Mouse (Mus musculus) heart, adult 2 months (tissue): ENCODE data around the gene Erp27. TPM values are rescaled to one million over a fixed set of nuclear protein-coding genes. Genes with fewer than 3 reads are reported as not detected.

Experiments
- DNase-seq, 2 experiments: peaks; one replicate each; pipeline ENCODE4 v3.0.0; 2021
- H3K27ac ChIP-seq: fragments of 200-600 bp; 2 replicates; pipeline ENCODE4 v1.8.1; 2022
- H3K27me3 ChIP-seq: fragments of 200-500 bp; 2 replicates; pipeline ENCODE4 v1.6.1; 2012; ENCODE audit warnings: mild to moderate bottlenecking, low read length, inconsistent platforms, mixed read lengths; ENCODE audit not compliant: control insufficient read depth, insufficient read depth
- H3K36me3 ChIP-seq: fragments of 200-500 bp; 2 replicates; pipeline ENCODE4 v1.6.1; 2012; ENCODE audit warnings: low read length, inconsistent platforms; ENCODE audit not compliant: control insufficient read depth, insufficient read depth
- H3K4me1 ChIP-seq: fragments of 200-500 bp; 2 replicates; pipeline ENCODE4 v1.6.1; 2011; ENCODE audit warnings: low read length; ENCODE audit not compliant: control insufficient read depth, insufficient read depth
- H3K4me3 ChIP-seq: fragments of 200-600 bp; 2 replicates; pipeline ENCODE4 v1.8.1; 2022
- H3K79me2 ChIP-seq: fragments of 200-500 bp; replicated peaks from 2 replicates; pipeline ENCODE4 v1.6.1; 2012; ENCODE audit warnings: mild to moderate bottlenecking, inconsistent platforms, low read length, moderate library complexity, mixed read lengths; ENCODE audit not compliant: control insufficient read depth, insufficient read depth
- H3K9ac ChIP-seq: fragments of 200-500 bp; 2 replicates; pipeline ENCODE4 v1.6.1; 2012; ENCODE audit warnings: low read depth, mild to moderate bottlenecking, control low read depth, inconsistent platforms, low read length, mixed read lengths
- CTCF ChIP-seq: fragments of 200-600 bp; IDR thresholded peaks from 2 replicates; pipeline ENCODE4 v1.8.1; 2022; ENCODE audit warnings: antibody characterized with exemption, mild to moderate bottlenecking, moderate library complexity
- EP300 ChIP-seq: fragments of 200-500 bp; IDR thresholded peaks from 2 replicates; pipeline ENCODE4 v1.6.1; 2011; ENCODE audit warnings: low read depth, low read length, control low read depth; ENCODE audit not compliant: insufficient read depth
- POLR2A ChIP-seq: fragments of 200-500 bp; IDR thresholded peaks from 2 replicates; pipeline ENCODE4 v1.6.1; 2011; ENCODE audit warnings: mild to moderate bottlenecking, low read depth, low read length, control low read depth; ENCODE audit not compliant: insufficient read depth
- WGBS: fragments of 180-500 bp; shearing (Covaris S2); methylation state at CpG from one replicate; pipeline ENCODE4 v1.1.7; 2018; 5-methylcytosine and 5-hydroxymethylcytosine counted together
- intact Hi-C: fragments of 180-260 bp; cut with DNase I; formaldehyde crosslinking; loops from one replicate; pipeline ENCODE4 v1.15.1; 2025
- polyA plus RNA-seq: library from polyadenylated mRNA; depleted of rRNA; stranded (reverse); fragments of >200 nt; gene quantifications from 2 replicates; pipeline ENCODE4 v1.2.3, GENCODE M21; 2012
- total RNA-seq, 2 experiments: library from RNA; stranded (reverse); gene quantifications; 2 replicates each; pipeline ENCODE4 v1.2.3; 2021

Erp27 gene
- total and polyA plus RNA-seq, 3 experiments, result 0.51 TPM; not detected in 2

DNA sequence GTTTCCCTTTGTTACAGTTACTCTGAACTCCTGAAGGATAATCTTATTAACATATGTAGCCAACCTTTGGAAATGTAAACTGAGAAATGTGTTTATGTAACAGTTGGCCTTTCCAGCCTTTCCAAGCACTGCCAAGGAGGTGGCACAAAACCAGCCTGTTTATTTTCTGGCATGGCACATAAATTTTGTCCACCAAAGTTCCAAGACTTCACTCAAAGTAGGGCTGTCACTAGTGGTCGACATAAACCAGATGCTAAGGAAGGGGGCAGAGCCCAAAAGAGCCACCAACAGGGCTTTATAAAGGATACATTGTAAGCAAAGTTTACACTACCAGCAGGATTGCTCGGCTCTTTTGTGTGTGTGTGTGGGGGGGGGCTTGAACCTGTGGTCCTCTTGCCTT is 4.1 kb downstream of the Erp27 start:
- TF ChIP-seq POLR2A, result no peak
- TF ChIP-seq EP300, result no peak
- TF ChIP-seq CTCF, result no peak
- no peaks in the 10 kb centered on the region for H3K79me2 ChIP-seq
- no peaks in the 10 kb centered on the region; the same call in 1 of the 2 replicates for H3K36me3 ChIP-seq
- intact Hi-C loops, result no loop called here
- no peak for DNase-seq
- no peak overlapping the region for H3K4me3 ChIP-seq
- H3K27ac ChIP-seq, result no peak overlapping the region
- 36% methylated on average over 2 of the region's 2 CpGs for WGBS
- no peak overlapping the region for H3K9ac ChIP-seq
- no peaks in the 10 kb centered on the region for H3K27me3 ChIP-seq
- H3K4me1 ChIP-seq, result peaks cover 11% of the 10 kb centered on the region

DNA sequence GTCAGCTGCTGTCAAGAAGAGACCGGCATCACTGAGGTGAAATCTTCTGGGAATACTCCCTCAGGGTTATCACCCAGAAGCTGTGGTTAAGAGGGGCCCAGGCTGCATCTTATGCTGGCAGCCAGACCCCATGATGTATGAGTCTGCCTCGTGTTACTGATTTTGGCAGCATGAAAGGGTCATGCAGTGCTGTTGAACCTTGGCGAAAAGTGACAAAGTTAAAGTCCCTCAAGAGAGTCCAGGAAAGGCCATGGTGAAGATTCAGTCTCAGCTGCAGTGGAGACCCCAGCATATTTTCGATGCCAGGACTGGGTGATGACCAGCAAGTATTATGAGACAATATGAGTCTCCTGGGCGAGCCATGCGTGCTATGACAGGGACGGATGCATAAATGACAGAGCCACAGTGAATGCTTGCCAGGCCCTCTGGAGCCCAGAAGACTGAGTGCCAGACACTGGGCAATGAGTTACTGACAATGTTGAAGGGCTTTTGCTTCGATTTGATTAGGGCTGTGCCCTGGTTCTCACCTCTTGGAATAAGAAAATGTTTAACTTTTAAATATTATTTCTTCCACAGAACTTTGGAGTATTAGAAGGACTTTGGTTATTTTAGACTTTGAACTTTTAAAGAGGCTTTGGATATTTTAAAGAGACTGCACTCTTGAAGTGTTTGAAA is 6.1 kb downstream of the Erp27 start:
- H3K27me3 ChIP-seq, result no peaks in the 10 kb centered on the region
- no peak overlapping the region for H3K4me3 ChIP-seq
- no peak for TF ChIP-seq POLR2A
- no peak overlapping the region for H3K27ac ChIP-seq
- intact Hi-C loops, result no loop called here
- no peak for DNase-seq
- peaks cover 11% of the 10 kb centered on the region for H3K4me1 ChIP-seq
- H3K79me2 ChIP-seq, result no peaks in the 10 kb centered on the region
- 55% methylated on average over 8 of the region's 8 CpGs for WGBS
- no peaks in the 10 kb centered on the region; the same call in 1 of the 2 replicates for H3K36me3 ChIP-seq
- no peak overlapping the region for H3K9ac ChIP-seq

DNA sequence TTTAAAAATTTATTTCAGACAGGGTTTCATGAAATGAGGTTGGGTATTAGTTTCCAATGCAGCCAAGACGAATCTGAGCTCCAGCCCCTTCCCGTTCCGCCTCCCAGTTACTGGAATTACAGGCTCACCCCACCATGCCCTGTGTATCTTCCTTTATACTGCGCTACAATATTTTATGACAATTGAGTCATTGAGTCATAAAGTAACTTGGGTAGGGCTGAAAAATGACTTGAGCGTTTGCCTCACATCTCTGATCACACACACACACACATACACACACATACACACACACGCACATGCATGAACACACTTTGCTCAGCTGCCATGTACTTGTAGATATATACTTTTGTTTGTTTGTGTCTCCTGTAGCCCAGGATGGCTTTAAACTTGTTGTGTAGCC is 7.7 kb downstream of the Erp27 start:
- H3K4me1 ChIP-seq, result peaks cover 5% of the 10 kb centered on the region
- no peaks in the 10 kb centered on the region for H3K27me3 ChIP-seq
- H3K79me2 ChIP-seq, result no peaks in the 10 kb centered on the region
- no peak overlapping the region; the same call in 1 of the 2 replicates for H3K27ac ChIP-seq
- no peak overlapping the region for H3K9ac ChIP-seq
- intact Hi-C loops, result no loop called here
- no peak for DNase-seq
- H3K36me3 ChIP-seq, result no peaks in the 10 kb centered on the region; the same call in 1 of the 2 replicates
- TF ChIP-seq EP300, result no peak
- no peak for TF ChIP-seq POLR2A
- no peak for TF ChIP-seq CTCF
- H3K4me3 ChIP-seq, result no peak overlapping the region
- 95% methylated on average over 6 of the region's 6 CpGs for WGBS

DNA sequence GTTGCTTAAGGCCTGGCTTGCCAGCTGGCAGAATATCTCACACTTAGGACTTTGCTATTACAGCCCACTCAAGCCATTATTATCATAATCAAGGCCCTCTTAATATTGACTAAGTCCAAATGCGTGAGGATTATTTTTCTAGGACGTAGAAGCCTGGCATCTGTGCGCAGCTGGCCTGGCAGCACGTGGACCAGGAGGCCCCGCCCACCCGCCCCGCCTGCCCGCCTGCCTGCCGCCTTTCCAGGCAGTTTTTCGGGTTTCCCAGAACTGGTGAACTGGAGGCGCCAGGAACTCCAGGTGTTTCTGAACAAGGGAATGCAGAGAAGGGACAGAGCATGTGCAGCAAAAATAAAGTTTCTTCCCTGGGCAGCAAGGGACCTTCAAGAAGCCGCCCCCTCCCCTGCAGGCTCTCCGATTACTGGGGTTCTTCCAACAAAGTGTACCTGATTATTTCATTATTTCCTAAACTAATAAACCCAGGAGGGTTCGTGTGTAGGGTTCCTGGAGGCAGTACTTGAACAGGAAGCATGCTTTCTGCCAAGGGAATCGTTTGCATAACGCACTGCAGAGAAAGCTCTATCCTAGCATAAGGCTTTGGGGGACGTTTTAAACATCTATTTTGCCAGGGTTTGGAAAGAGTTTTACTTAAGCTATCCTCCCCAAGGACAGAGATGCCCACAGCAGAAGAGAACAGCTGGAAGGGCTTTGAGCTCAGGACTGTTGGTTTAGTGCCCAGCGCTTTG is 8.4 kb downstream of the Erp27 start:
- TF ChIP-seq EP300 (no peak), CTCF (no peak), POLR2A (no peak)
- Histone ChIP-seq H3K27me3 (no peaks in the 10 kb centered on the region), H3K36me3 (no peaks in the 10 kb centered on the region; the same call in 1 of the 2 replicates), H3K27ac (peak overlapping the region; percentile 23; the same call in 1 of the 2 replicates), H3K4me1 (peaks cover 5% of the 10 kb centered on the region), H3K79me2 (no peaks in the 10 kb centered on the region), H3K4me3 (no peak overlapping the region), H3K9ac (peak overlapping the region; percentile 45)
- intact Hi-C loops, result no loop called here
- peak; percentile 59 to 66 for DNase-seq
- WGBS, result 17% methylated on average over 18 of the region's 18 CpGs

DNA sequence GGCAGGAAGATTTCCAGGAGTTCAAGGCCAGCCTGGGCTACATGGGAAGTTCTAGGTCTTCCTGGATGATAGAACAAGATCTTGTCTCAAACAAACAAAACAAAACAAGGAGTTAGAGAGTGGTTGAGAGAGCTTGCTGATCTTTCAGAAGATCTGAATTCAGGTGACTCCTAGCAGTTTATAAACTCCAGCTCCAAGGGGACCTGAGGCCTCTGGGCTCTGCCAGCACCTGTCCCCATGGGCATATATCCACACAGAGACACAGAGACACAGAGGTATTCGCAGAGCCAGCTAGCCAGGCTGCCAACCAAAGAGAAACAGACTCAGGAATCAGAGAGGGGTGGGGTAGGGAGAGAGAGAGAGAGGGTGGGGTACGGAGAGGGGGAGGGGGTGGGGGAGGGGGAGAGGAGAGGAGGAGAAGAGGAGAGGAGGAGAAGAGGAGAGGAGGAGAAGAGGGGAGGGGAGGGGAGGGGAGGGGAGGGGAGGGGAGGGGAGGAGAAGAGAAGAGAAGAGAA is 9.2 kb downstream of the Erp27 start:
- 63% methylated on average over 1 of the region's 2 CpGs for whole genome bisulfite sequencing

More for the DNA sequence above, 9.2 kb downstream of the Erp27 start:
- Histone ChIP-seq H3K4me3 (no peak overlapping the region), H3K79me2 (no peaks in the 10 kb centered on the region), H3K4me1 (peaks cover 5% of the 10 kb centered on the region), H3K27ac (peak overlapping the region; percentile 45), H3K9ac (no peak overlapping the region), H3K36me3 (no peaks in the 10 kb centered on the region; the same call in 1 of the 2 replicates), H3K27me3 (no peaks in the 10 kb centered on the region)
- TF ChIP-seq CTCF (no peak), POLR2A (no peak), EP300 (no peak)
- intact Hi-C loops, result no loop called here
- no peak for DNase-seq
